Mouse (Mus musculus) retina, postnatal 7 days (tissue): ENCODE results near the gene Agtrap.
"Not testable (repeated sequence)": the region's sequence is repeated elsewhere in the genome, so short reads cannot be mapped to it uniquely, and the experiment has no call there.

Source experiments
- DNase-seq: peaks from one replicate; pipeline ENCODE4 v3.0.0-alpha.2; 2012; ENCODE audit warnings: low read depth, low spot score

Gene Agtrap

GRCm38 (mm10) chr4:148087907-148088527 is at the start of gene Agtrap:
Gene Agtrap (minus strand): TSS chr4:148088031.
- DNase-seq: peak; percentile 75

DNA sequence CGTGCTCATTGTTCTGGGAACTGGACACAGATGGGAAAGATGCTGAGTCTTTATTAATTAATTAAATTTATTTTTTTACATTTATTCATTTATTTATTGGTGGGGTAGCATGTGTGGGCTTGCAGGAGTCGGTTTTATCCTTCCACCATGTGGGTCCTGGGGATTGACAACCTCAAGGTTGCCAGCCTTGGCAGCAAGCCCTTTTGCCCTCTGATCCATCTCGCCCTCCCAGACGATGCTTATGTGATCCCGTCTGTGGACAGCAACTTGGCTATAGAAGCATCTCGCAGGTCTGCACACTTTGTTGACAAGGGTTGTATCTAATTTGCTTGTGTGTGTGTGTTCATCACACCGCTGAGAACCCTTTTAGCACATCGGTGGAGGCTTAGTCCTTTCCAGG is 49.7 kb upstream of the Agtrap start:
- DNase-seq: no peak

GRCm38 (mm10) chr4:148134988-148135387 is 47.2 kb upstream of the Agtrap start:
- DNase-seq: no peak

DNA sequence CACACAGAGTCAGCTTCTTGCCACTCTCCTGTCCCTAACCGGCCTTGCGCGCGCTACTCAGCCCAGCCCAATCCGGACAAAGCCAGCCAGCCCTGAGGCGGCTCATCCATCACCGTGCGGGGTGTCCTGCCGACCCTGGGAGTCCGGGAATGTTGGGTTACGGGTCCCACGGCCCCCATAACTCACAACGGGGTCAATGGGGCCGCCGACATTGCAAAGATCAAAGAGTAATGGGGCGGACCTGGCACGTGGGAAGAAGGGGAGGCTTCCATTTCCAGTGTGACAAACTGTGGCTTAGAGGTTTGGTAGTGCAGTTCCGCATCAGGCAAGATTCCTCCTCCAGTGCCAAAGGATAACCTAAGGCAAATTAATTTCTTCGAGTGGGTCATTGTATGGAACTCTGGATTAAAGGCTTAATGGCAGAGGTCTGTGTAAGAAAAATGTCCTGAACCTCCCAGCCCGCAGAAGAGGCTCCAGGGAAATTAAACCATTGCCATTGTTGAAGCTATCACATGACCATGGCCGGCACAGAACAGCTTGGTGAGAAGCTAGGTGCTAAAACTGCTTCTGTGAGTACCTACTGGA is 43.8 kb upstream of the Agtrap start:
- no peak for DNase-seq

GRCm38 (mm10) chr4:148130561-148131413 is 43.0 kb upstream of the Agtrap start, which contains the start of gene Draxin:
Gene Draxin (minus strand): TSS chr4:148130698.
- DNase-seq: no peak

DNA sequence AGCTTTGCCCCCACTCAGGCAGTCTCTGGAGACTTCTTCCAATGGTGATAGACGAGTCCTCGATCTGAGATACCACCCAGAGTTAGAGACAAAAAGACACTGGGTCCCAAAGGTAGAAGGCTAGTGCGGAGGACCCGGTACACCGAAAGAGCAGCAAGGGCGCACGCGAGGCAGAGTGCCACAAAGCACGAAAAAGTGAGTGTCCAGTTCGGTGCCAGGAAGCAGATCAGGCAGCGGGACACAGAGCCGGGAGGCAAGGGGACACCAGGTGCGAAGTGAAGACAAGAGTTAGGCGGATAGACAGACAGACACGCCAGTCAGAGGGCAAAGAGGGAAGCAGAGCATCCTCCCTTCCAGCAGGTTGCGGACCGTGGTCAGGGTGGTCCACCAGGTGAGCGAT is 42.3 kb upstream of the Agtrap start, which contains the start of gene Mad2l2:
Mad2l2 (plus strand) TSS at position 252 of the 400 bp plus-strand sequence.
- DNase-seq: no peak

GRCm38 (mm10) chr4:148128672-148129071 is 40.8 kb upstream of the Agtrap start:
- no peak for DNase-seq

DNA sequence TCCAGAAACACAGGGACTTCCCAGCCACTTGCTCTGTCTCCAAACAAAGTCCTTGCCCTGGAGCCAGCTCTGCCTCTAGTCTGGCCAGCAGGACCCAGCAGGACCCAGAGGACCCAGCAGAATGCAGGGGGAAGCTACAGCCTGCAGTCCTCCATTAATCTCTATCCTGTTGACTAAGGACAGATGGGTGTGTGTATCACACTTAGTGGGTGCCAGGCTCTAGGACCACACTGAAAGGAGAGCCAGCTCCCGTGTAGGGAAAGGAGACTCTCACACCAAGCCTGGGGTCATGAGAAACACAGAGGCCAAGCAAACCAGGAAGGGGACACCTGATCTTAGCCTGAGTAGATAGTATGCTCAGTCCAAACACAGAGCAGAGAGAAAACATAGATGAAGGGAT is 40.4 kb upstream of the Agtrap start:
- no peak for DNase-seq

GRCm38 (mm10) chr4:148122694-148123066 is 34.8 kb upstream of the Agtrap start:
- no peak for DNase-seq

- no peak for DNase-seq
Measured at GRCm38 (mm10) chr4:148121982-148122693, 34.3 kb upstream of the Agtrap start.

DNA sequence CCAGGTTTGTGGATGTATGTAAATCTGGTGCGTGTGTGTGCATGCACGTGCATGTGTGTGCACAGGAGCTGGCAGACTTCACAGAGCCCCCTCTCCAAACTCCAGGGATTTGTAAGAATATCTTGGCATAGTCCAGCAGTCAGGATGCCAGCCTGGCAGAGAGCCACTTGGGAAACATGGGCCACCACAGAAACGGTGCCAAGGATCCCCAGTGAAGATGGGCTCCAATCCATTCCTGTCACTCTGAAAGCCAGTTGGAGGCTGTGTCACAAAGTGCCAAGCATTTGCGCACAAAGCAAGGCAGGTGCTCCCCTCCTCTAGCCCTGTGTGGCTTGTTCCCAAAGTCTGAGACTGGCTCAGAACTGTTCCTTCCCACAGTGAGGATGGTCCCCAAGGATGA is 33.5 kb upstream of the Agtrap start:
- no peak for DNase-seq

DNA sequence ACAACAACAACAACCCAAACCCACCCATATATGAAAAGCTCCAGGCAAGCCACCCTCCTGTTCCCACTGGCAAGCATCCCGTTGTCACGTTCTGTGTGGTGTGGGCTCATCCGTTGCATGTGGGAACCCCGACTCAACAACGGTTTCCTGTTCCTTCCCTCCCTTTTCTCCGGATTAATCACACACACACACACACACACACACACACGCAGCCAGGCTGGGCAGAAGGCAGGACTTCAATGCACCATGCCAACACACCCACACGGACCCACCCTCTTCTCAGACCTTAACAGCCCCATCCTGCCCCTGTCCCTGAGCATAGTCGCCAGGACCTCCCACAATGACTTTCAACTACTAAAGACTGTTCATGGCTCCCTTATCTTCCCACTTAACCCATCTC is 32.7 kb upstream of the Agtrap start:
- no peak for DNase-seq

GRCm38 (mm10) chr4:148119578-148119977 is 31.7 kb upstream of the Agtrap start:
- DNase-seq: not testable (repeated sequence)

DNA sequence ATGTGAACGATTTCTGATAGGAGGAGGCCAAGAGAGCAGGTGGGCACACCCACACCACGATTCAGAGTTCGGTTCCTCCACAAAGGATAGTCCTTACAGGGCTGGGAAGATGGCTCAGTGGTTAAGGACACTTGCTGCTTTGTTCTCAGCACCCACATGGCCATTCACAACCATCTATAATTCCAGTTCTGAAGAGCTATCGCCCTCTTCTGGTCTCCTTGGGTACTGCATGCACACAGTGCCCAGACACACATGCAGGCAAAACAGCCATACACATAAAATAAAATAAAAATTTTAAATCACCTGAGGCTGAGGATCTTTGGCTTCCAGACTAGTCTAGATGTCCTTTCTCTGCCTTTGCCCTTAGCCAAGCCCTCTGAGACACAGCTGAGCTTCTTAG is 29.6 kb upstream of the Agtrap start:
- DNase-seq: no peak

- no peak for DNase-seq
Measured at GRCm38 (mm10) chr4:148116657-148117056, 28.8 kb upstream of the Agtrap start.

- DNase-seq: no peak
Measured at GRCm38 (mm10) chr4:148115467-148115866, 27.6 kb upstream of the Agtrap start.

GRCm38 (mm10) chr4:148114758-148115391 is 27.0 kb upstream of the Agtrap start:
- DNase-seq: peak; percentile 85

GRCm38 (mm10) chr4:148112519-148112918 is 24.7 kb upstream of the Agtrap start:
- no peak for DNase-seq

DNA sequence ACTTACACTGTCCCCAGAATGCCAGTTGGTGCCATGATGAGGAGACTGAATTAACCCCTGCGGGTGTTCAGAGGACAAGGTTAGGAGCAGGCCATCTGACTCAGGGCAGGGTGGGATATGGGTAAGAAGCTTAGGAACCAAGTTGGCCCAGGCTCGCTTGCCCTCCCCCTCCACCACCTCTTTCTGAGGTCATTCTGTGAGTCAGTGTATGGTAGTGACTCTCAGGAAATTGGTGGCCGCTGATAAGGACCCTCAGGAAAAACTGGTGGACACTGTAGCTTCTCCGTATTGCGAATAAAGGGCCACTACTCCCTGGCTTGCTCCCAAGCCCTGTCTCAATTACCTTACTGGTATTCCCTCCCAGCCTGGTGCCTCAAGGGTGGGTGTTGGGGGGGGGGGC is 21.4 kb upstream of the Agtrap start:
- DNase-seq: no peak

GRCm38 (mm10) chr4:148108565-148109100 is 20.8 kb upstream of the Agtrap start:
- DNase-seq: no peak

- DNase-seq: no peak
Measured at GRCm38 (mm10) chr4:148107621-148108291, 19.9 kb upstream of the Agtrap start.
